Mouse (Mus musculus) midbrain, postnatal 0 days (tissue): Measurements from ENCODE around the gene Rhbdf1. TPM values are rescaled to one million over a fixed set of nuclear protein-coding genes. Genes with fewer than 3 reads are reported as not detected.
A peak's percentile ranks its signal among the peaks of the same experiment; 100 is the strongest.

ENCODE experiments used
- ATAC-seq: fragments of 200-750 bp; cut with Nextera tagmentation; 2 replicates; pipeline ENCODE4 v1.8.0; 2017; ENCODE audit warnings: moderate number of reproducible peaks, mild to moderate bottlenecking, moderate TSS enrichment, moderate library complexity; ENCODE audit not compliant: low FRiP score
- DNase-seq: peaks from one replicate; pipeline ENCODE4 v3.0.0-alpha.2; 2015; ENCODE audit warnings: low spot score
- H3K27ac ChIP-seq: fragments of 300-500 bp; sonication (generic); 2 replicates; pipeline ENCODE4 v1.5.1; 2014; ENCODE audit warnings: low read depth, mild to moderate bottlenecking, low read length, mixed read lengths
- H3K27me3 ChIP-seq: fragments of 300-500 bp; sonication (generic); 2 replicates; pipeline ENCODE4 v1.6.1; 2014; ENCODE audit warnings: low read length, control low read depth, mixed read lengths; ENCODE audit not compliant: insufficient read depth
- H3K36me3 ChIP-seq: fragments of 300-500 bp; sonication (generic); 2 replicates; pipeline ENCODE4 v1.6.1; 2014; ENCODE audit warnings: low read length, control low read depth, mixed read lengths; ENCODE audit not compliant: insufficient read depth
- H3K4me1 ChIP-seq: fragments of 300-500 bp; sonication (generic); 2 replicates; pipeline ENCODE4 v1.6.1; 2014; ENCODE audit warnings: mild to moderate bottlenecking, control low read depth, antibody characterized with exemption, low read length, mixed read lengths; ENCODE audit not compliant: insufficient read depth
- H3K4me2 ChIP-seq: fragments of 300-500 bp; sonication (generic); 2 replicates; pipeline ENCODE4 v1.6.1; 2014; ENCODE audit warnings: low read depth, mild to moderate bottlenecking, low read length, mixed read lengths; ENCODE audit not compliant: poor library complexity, severe bottlenecking
- H3K4me3 ChIP-seq: fragments of 300-500 bp; sonication (generic); 2 replicates; pipeline ENCODE4 v1.5.1; 2014; ENCODE audit warnings: low read depth, mild to moderate bottlenecking, low read length, moderate library complexity
- H3K9ac ChIP-seq: fragments of 300-500 bp; sonication (generic); replicated peaks from 2 replicates; pipeline ENCODE4 v1.6.1; 2014; ENCODE audit warnings: mild to moderate bottlenecking, low read length, moderate library complexity, mixed read lengths; ENCODE audit not compliant: poor library complexity, severe bottlenecking
- H3K9me3 ChIP-seq: fragments of 300-500 bp; sonication (generic); 2 replicates; pipeline ENCODE4 v1.6.1; 2016; ENCODE audit warnings: low read length, control low read depth
- CTCF ChIP-seq: IDR thresholded peaks from 2 replicates; pipeline ENCODE4 v1.5.1; 2016; ENCODE audit warnings: antibody characterized with exemption, mild to moderate bottlenecking
- WGBS: fragments of 180-500 bp; shearing (Covaris S2); extraction: QIAGEN DNeasy Blood & Tissue Kit; methylation state at CpG from one replicate; pipeline ENCODE4 v1.1.7; 2014; 5-methylcytosine and 5-hydroxymethylcytosine counted together
- polyA plus RNA-seq: library from polyadenylated mRNA; unstranded; fragments of >200 nt; fragmentation: Nextera tagmentation; extraction: Ambion mirVana; gene quantifications from 2 replicates; pipeline ENCODE4 v1.2.1, GENCODE M21; 2015
- total RNA-seq: library from RNA; depleted of rRNA; stranded (reverse); fragments of >200 nt; gene quantifications from 2 replicates; pipeline ENCODE4 v1.2.3, GENCODE M21; 2014

The Rhbdf1 gene
- total and polyA plus RNA-seq, 2 experiments from 2014 or later, result 17.6 to 55.6 TPM

GRCm38 (mm10) chr11:32225222-32226104 lies 3.4 kb upstream of the Rhbdf1 start:
- Histone ChIP-seq H3K4me3 (no peak overlapping the region), H3K9ac (no peak overlapping the region), H3K4me1 (peaks cover 17% of the 10 kb centered on the region), H3K9me3 (no peaks in the 10 kb centered on the region), H3K36me3 (peaks cover 6% of the 10 kb centered on the region; the same call in 1 of the 2 replicates), H3K27me3 (peaks cover 13% of the 10 kb centered on the region), H3K27ac (peak overlapping the region; percentile 55), H3K4me2 (no peak overlapping the region)
- 62% methylated on average over 7 of the region's 7 CpGs for WGBS
- ATAC-seq, result no peak
- TF ChIP-seq CTCF, result no peak
- no peak for DNase-seq

- ATAC-seq (no peak), DNase-seq (peak; percentile 83)
- Histone ChIP-seq H3K4me2 (no peak overlapping the region), H3K9ac (no peak overlapping the region), H3K4me1 (peaks cover 17% of the 10 kb centered on the region), H3K9me3 (no peaks in the 10 kb centered on the region), H3K36me3 (0 out of 2 replicates have a peak, but pooled peaks cover 2% of the 10 kb centered on the region), H3K27ac (peak overlapping the region; percentile 47), H3K4me3 (no peak overlapping the region), H3K27me3 (peaks cover 13% of the 10 kb centered on the region)
- WGBS, result 27% methylated on average over 4 of the region's 4 CpGs
- 0 out of 2 replicates have a peak, but pooled peaks have one; percentile 1 for TF ChIP-seq CTCF
Measured at GRCm38 (mm10) chr11:32224468-32225139, 2.5 kb upstream of the Rhbdf1 start.

GRCm38 (mm10) chr11:32223297-32223967 lies 1.3 kb upstream of the Rhbdf1 start:
- no peaks in the 10 kb centered on the region for H3K36me3 ChIP-seq
- DNase-seq (no peak), ATAC-seq (no peak)
- H3K27ac ChIP-seq, result no peak overlapping the region
- peaks cover 13% of the 10 kb centered on the region for H3K27me3 ChIP-seq
- no peak overlapping the region for H3K4me2 ChIP-seq
- H3K4me1 ChIP-seq, result peaks cover 17% of the 10 kb centered on the region
- no peak overlapping the region for H3K4me3 ChIP-seq
- TF ChIP-seq CTCF, result peak; percentile 17; the same call in 1 of the 2 replicates
- H3K9me3 ChIP-seq, result no peaks in the 10 kb centered on the region
- H3K9ac ChIP-seq, result no peak overlapping the region
- WGBS, result 72% methylated on average over 4 of the region's 4 CpGs

GRCm38 (mm10) chr11:32222570-32223194 lies 582 bp upstream of the Rhbdf1 start:
- H3K4me3 ChIP-seq, result peak overlapping the region; percentile 70
- 5% methylated on average over 21 of the region's 21 CpGs for WGBS
- no peaks in the 10 kb centered on the region for H3K36me3 ChIP-seq
- H3K27ac ChIP-seq, result no peak overlapping the region
- ATAC-seq, result no peak
- H3K9me3 ChIP-seq, result no peaks in the 10 kb centered on the region
- H3K4me1 ChIP-seq, result peaks cover 17% of the 10 kb centered on the region
- H3K27me3 ChIP-seq, result peaks cover 13% of the 10 kb centered on the region
- 0 out of 2 replicates have a peak overlapping the region, but pooled peaks have one; percentile 71 for H3K9ac ChIP-seq
- peak; percentile 38 for DNase-seq
- peak overlapping the region; percentile 99 for H3K4me2 ChIP-seq
- no peak for TF ChIP-seq CTCF

DNA sequence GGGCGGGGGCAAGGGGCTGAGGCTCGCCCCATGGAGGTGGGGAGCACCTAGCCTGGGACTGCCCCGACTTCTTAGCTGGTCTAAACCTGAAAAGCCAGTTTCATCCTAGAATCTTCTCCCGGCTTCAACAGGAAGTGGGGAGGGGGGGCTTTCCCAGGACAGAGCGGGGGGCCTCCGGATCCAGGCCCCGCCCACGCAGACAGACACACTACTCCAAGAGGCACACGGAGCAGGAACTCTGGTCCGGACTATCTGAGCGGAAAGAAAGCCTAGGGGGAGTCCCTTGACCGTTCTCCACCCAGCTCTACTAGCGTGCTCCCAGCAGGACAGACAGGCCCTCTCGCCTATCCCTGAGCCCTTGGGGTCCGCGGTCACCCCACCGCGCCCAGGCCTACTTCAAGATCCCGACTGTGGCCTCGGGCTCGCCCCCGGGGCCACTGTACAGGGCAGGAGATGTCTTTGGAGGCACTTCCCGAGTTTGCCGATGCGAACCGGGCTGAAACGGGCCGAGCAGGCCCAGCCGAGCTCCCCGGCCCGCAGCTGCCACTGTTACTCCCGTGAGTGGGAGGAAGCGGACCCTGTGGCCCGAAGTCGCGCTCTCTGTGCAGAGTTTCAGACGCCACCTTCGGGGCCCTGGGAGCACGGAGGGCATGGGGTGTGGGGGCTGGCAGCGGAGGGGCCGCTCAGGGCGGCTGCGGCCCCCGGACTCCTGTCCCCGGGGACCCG lies 712 bp downstream of the Rhbdf1 start:
- Histone ChIP-seq H3K9me3 (no peaks in the 10 kb centered on the region), H3K9ac (peak overlapping the region; percentile 71), H3K4me3 (peak overlapping the region; percentile 70), H3K27ac (peak overlapping the region; percentile 67), H3K4me1 (peaks cover 10% of the 10 kb centered on the region), H3K27me3 (peaks cover 13% of the 10 kb centered on the region), H3K36me3 (no peaks in the 10 kb centered on the region), H3K4me2 (peak overlapping the region; percentile 99)
- ATAC-seq (peak; percentile 15), DNase-seq (peak; percentile 40)
- no peak for TF ChIP-seq CTCF
- 2% methylated on average over 46 of the region's 46 CpGs for WGBS
